Mouse (Mus musculus) fat pad, adult 2 months (tissue): ENCODE measurements around the gene Apool.
"Not testable (repeated sequence)": the region's sequence is repeated elsewhere in the genome, so short reads cannot be mapped to it uniquely, and the experiment has no call there.

Experiments used
- DNase-seq: peaks from one replicate; pipeline ENCODE4 v3.0.0-alpha.2; 2011; ENCODE audit warnings: low read depth, low spot score; ENCODE audit errors: extremely low read depth

Apool gene

GRCm38 (mm10) chrX:112310804-112311530 lies at the start of gene Apool:
TSS of gene Apool (plus strand) at chrX:112311334.
- peak; percentile 16 for DNase-seq

GRCm38 (mm10) chrX:112273550-112273949 lies 37.6 kb upstream of the Apool start:
- no peak for DNase-seq

GRCm38 (mm10) chrX:112311531-112311887 lies 375 bp downstream of the Apool start:
- no peak for DNase-seq

- DNase-seq = no peak
Observed at GRCm38 (mm10) chrX:112312094-112312493, 960 bp downstream of the Apool start.

- no peak for DNase-seq
Observed at GRCm38 (mm10) chrX:112320273-112320672, 9.1 kb downstream of the Apool start.

DNA sequence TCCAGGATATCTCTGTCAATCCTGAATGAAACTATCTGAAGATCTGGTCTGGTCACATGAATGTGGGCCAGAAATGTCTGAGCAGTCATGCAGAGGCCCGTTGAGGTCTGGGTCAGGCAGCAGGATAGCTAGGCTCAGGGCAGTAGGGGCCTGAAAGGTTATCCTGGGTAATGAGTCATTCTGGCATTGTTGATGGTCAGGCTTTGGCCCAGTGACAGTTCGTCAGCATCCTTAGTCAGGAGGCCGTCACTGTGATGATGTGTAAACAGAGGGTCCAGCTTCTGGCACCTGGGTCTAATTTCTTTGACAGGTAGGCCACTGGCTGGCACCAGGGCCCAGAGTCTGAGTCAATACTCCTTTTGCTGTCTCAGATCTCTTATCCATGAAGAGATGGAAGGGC lies 28.4 kb downstream of the Apool start:
- no peak for DNase-seq

DNA sequence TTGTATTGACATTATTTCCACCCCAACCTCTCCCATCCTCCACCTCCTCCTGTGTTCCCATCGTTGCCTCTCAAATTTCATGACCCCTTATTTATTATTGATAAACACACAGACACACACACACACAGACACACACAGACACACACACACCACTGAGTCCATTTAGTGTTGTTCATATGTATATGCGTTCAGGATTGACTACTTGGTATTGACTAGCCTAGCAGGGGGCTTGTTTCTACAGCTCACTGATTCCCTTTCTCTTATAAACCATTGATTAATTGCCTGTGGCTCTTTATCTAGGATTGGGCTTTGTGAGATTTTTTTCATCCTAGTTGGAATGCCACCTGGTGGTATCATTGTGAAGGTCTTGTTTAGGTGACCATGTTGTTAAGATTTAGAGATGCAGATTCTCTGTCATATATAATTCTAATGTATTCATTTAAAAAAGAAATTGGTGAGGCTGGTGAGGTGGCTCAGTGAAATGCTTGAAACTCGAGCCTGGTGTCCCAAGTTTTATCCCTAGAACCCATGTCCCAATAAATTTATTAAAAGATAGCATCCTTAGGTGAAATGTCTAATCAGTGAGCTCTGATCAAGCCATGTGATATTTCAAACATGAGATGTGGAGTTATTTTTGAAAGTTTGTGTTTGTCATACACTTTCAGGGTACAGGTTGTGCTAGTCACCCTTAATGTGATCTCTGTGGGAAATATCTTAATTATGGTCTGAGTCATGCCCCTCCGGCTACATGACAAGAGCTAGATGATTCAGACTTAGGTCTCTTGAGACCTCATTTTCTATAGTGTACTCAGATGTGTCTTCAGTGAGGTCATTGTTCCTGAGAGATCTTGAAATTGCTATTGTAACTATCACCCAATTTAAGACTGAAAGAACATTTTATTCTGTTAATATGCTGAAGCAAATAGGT lies 36.6 kb downstream of the Apool start:
- no peak for DNase-seq

DNA sequence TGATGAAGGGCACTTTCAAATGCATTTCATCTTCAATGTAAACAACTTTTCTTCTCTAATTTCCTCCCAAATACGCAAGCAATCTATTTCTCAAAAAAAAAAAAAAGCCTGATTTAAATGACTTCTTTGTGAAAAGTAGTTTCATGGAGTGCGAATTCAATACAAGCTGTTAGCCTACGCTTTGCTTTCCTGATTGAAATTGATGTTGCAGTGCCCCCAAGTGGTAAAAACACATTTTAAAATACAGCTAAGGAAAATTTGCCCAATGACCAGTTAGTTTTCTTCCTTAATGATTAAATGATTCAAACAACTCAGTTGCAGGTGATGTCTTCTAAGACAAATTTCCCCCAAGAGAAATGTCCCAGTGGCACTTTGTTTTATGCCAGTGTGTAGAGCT lies 37.3 kb downstream of the Apool start:
- no peak for DNase-seq

- DNase-seq = no peak
Observed at GRCm38 (mm10) chrX:112368426-112368825, 57.3 kb downstream of the Apool start.

DNA sequence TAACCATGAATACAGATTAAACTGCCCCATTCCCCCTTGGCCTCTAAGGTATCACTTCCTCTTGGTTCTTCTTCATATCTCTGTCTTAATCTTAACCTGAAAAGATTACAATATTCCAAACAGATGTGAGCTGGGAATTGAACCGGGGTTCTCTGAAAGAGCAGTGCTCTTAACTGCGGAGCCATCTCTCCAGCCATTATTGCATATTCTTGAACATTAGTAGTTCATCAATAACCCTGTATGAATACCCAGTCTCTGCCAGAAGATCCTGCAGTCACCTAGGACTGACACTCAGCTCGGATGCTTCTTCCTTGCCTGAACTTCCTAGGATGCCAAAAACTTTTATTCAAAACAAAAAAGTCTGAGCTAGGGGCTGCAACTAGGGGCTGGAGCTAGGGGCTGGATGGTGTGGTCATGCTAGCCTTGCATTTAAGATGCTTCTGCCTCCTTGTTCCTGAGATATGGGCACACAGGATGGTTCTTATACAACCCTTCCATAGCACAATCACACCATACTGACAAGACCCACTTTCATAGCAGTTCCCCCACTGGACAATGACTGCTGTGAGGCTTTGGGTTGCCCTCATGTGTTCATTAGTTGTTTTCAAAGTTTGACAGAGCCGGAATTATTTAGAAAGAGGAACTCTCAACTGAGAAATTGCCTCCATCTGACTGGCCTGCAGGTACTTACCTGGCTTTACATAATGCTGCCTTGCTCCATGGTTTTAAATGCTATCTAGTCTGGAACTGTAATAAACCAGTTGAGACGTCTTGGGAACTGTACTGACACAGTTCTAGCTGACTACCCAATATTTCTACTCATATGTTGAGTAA lies 59.7 kb downstream of the Apool start:
- not testable (repeated sequence) for DNase-seq

DNA sequence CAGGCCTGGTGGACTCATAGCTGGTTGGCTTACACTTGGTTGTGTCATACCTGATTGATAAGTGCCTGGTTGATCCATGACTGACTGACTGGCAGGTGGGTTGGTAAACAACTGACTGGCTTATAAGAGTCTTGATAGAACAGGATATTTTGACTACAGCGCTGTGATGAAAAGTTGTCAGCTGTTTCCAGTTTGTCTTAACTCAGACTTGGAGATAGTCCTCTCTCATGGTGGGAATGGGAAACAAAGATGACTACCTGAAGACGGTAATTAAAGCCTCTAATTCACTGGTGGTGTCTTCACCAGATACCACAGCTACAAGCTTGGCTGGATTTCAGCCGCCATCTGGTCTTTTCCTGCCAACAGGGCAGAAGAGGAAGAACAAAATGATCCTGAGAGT lies 95.5 kb downstream of the Apool start, which contains the start of gene Satl1:
Gene Satl1 (minus strand): TSS at position 101 of the 400 bp plus-strand sequence.
- DNase-seq = no peak

DNA sequence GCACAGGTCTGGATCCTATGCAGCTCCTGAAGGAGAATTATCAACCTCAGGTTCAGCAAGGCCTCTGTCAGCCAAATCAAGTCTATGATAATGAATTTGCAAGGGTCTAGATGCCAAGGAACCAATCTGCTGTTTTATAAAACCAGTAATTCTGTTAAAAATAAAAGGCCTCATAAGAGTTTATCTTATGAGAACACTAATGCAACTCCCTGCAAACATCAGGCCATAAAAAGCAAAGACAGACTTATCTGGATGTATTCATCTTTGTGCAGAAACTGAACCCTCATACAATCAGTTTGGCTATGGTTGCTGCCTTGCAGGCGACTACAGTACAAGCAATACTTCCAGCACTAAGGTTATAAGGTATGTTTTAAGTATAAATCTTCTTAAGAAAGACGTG lies 101.2 kb downstream of the Apool start:
- no peak for DNase-seq
